Mouse (Mus musculus) heart, adult 8-10 months (tissue): ENCODE measurements at regions not wholly inside any gene's neighbourhood (a gene's known extent, or its start where the extent isn't known, plus 50 kb on each side); places are given as distances from the start of the nearest gene placed in this dataset.
"Not testable (repeated sequence)": the region's sequence is repeated elsewhere in the genome, so short reads cannot be mapped to it uniquely, and the experiment has no call there.

Experiments used
- DNase-seq: peaks from one replicate; pipeline ENCODE4 v3.0.0; 2022; ENCODE audit warnings: low spot score

- no peak for DNase-seq
These were observed 830.4 kb upstream of the Grm7 start for GRCm38 (mm10) chr6:109814990-109815389.

GRCm38 (mm10) chr6:109848313-109848712, 797.1 kb upstream of the Grm7 start:
- no peak for DNase-seq

GRCm38 (mm10) chr6:109855806-109856205, 789.6 kb upstream of the Grm7 start:
- DNase-seq = peak; percentile 9

- no peak for DNase-seq
These were observed 782.0 kb upstream of the Grm7 start for GRCm38 (mm10) chr6:109863411-109863810.

- no peak for DNase-seq
These were observed 771.2 kb upstream of the Grm7 start for GRCm38 (mm10) chr6:109874187-109874586.

GRCm38 (mm10) chr6:109874625-109875040, 770.7 kb upstream of the Grm7 start:
- DNase-seq = peak; percentile 67

GRCm38 (mm10) chr6:109875548-109875947, 769.8 kb upstream of the Grm7 start:
- DNase-seq = not testable (repeated sequence)

GRCm38 (mm10) chr6:109879145-109879544, 766.2 kb upstream of the Grm7 start:
- no peak for DNase-seq

GRCm38 (mm10) chr6:109923780-109924179, 721.6 kb upstream of the Grm7 start:
- no peak for DNase-seq

- DNase-seq = no peak
These were observed 696.9 kb upstream of the Grm7 start for GRCm38 (mm10) chr6:109948491-109948890.

- DNase-seq = no peak
These were observed 696.5 kb upstream of the Grm7 start for GRCm38 (mm10) chr6:109948928-109949327.

GRCm38 (mm10) chr6:109957901-109958300, 687.5 kb upstream of the Grm7 start:
- DNase-seq = not testable (repeated sequence)
